Mouse (Mus musculus) CH12.LX (cell line): ENCODE measurements around the gene Ppan. TPM values are rescaled to one million over a fixed set of nuclear protein-coding genes. Genes with fewer than 3 reads are reported as not detected.

Source experiments
- DNase-seq: peaks from one replicate; pipeline ENCODE4 v3.0.0-alpha.2; 2013; ENCODE audit errors: extremely low read depth
- H3K27ac ChIP-seq: 2 replicates; pipeline ENCODE4 v1.5.1; 2012; ENCODE audit warnings: low read depth, mild to moderate bottlenecking, control low read depth, moderate library complexity; ENCODE audit not compliant: insufficient read depth
- H3K27me3 ChIP-seq: replicated peaks from 2 replicates; pipeline ENCODE3; 2012; ENCODE audit warnings: inconsistent platforms
- H3K36me3 ChIP-seq, 2 experiments: replicated peaks in 1 of 2; 2 replicates each; pipeline versions ENCODE3 to v1.6.1; 2012; ENCODE audit warnings: inconsistent platforms in 1 of 2, low read length in 1 of 2, mild to moderate bottlenecking in 1 of 2, mixed read lengths in 1 of 2, moderate library complexity in 1 of 2; ENCODE audit not compliant: control insufficient read depth in 1 of 2, insufficient read depth in 1 of 2
- H3K4me1 ChIP-seq, 2 experiments: 2 replicates each; pipeline ENCODE4 v1.6.1; 2012; ENCODE audit warnings: inconsistent platforms in 1 of 2, moderate library complexity in 1 of 2; ENCODE audit not compliant: insufficient read depth in 2 of 2, control insufficient read depth in 1 of 2
- H3K4me2 ChIP-seq: 2 replicates; pipeline ENCODE4 v1.6.1; 2012; ENCODE audit warnings: low read depth, mild to moderate bottlenecking, control low read depth; ENCODE audit not compliant: poor library complexity, insufficient read depth, severe bottlenecking
- H3K4me3 ChIP-seq, 3 experiments: fragments of 150-350 bp in 1 of 3; sonication (generic) in 1 of 3; replicated peaks in 1 of 3; 2 replicates each; pipeline versions ENCODE3 to v1.5.1; 2011 to 2012; ENCODE audit warnings: low read depth in 2 of 3, low read length in 2 of 3, mild to moderate bottlenecking in 2 of 3, moderate library complexity in 2 of 3, control low read depth in 1 of 3, improper control_type of control experiment in 1 of 3, inconsistent platforms in 1 of 3, mixed read lengths in 1 of 3; ENCODE audit not compliant: poor library complexity in 1 of 3
- H3K79me2 ChIP-seq: replicated peaks from 2 replicates; pipeline ENCODE4 v1.6.1; 2012; ENCODE audit warnings: mild to moderate bottlenecking, moderate library complexity; ENCODE audit not compliant: control insufficient read depth, poor library complexity, insufficient read depth, severe bottlenecking; ENCODE audit errors: extremely low read depth
- H3K9ac ChIP-seq: 2 replicates; pipeline ENCODE4 v1.6.1; 2012; ENCODE audit warnings: low read depth, mild to moderate bottlenecking, control low read depth, moderate library complexity; ENCODE audit not compliant: insufficient read depth
- H3K9me3 ChIP-seq: replicated peaks from 2 replicates; pipeline ENCODE3; 2012; ENCODE audit warnings: low read length, inconsistent platforms, mixed read lengths
- BHLHE40 ChIP-seq: IDR thresholded peaks from 2 replicates; pipeline ENCODE4 v1.6.1; 2011; ENCODE audit warnings: mild to moderate bottlenecking, low read depth, low read length, improper control_type of control experiment
- CHD1 ChIP-seq: IDR thresholded peaks from 2 replicates; pipeline ENCODE4 v1.6.1; 2012; ENCODE audit warnings: low read depth, low read length, improper control_type of control experiment, inconsistent platforms
- CHD2 ChIP-seq: IDR thresholded peaks from 2 replicates; pipeline ENCODE4 v1.6.1; 2011; ENCODE audit warnings: low read length, improper control_type of control experiment
- CTCF ChIP-seq, 2 experiments: IDR thresholded peaks in 1 of 2; conservative IDR thresholded peaks in 1 of 2; 2 replicates each; pipeline ENCODE4 v1.5.1; 2011 to 2012; ENCODE audit warnings: low read depth in 2 of 2, low read length in 2 of 2, improper control_type of control experiment in 1 of 2, inconsistent platforms in 1 of 2, mild to moderate bottlenecking in 1 of 2, moderate library complexity in 1 of 2
- E2F4 ChIP-seq: IDR thresholded peaks from 2 replicates; pipeline ENCODE4 v1.6.1; 2011; ENCODE audit warnings: low read depth, low read length, improper control_type of control experiment; ENCODE audit not compliant: insufficient replicate concordance
- ETS1 ChIP-seq: conservative IDR thresholded peaks from 2 replicates; pipeline ENCODE4 v1.6.1; 2012; ENCODE audit warnings: low read depth, mild to moderate bottlenecking, inconsistent platforms, low read length, improper control_type of control experiment, moderate library complexity
- HCFC1 ChIP-seq: IDR thresholded peaks from 2 replicates; pipeline ENCODE4 v1.6.1; 2012; ENCODE audit warnings: low read depth, mild to moderate bottlenecking, inconsistent platforms, low read length, improper control_type of control experiment
- JUND ChIP-seq: conservative IDR thresholded peaks from 2 replicates; pipeline ENCODE4 v1.6.1; 2011; ENCODE audit warnings: low read depth, low read length, improper control_type of control experiment
- MAX ChIP-seq: IDR thresholded peaks from 2 replicates; pipeline ENCODE4 v1.6.1; 2011; ENCODE audit warnings: low read length, improper control_type of control experiment
- MAZ ChIP-seq: IDR thresholded peaks from 2 replicates; pipeline ENCODE4 v1.6.1; 2012; ENCODE audit warnings: low read depth, mild to moderate bottlenecking, inconsistent platforms, low read length, improper control_type of control experiment, moderate library complexity
- MXI1 ChIP-seq: IDR thresholded peaks from 2 replicates; pipeline ENCODE4 v1.6.1; 2011; ENCODE audit warnings: mild to moderate bottlenecking, low read depth, low read length, improper control_type of control experiment
- MYC ChIP-seq: IDR thresholded peaks from 2 replicates; pipeline ENCODE4 v1.6.1; 2011; ENCODE audit warnings: low read depth, mild to moderate bottlenecking, improper control_type of control experiment, low read length
- NELFE ChIP-seq: IDR thresholded peaks from 2 replicates; pipeline ENCODE4 v1.6.1; 2011; ENCODE audit warnings: low read depth, low read length, improper control_type of control experiment
- POLR2A ChIP-seq: IDR thresholded peaks from 2 replicates; pipeline ENCODE4 v1.6.1; 2011; ENCODE audit warnings: low read depth, mild to moderate bottlenecking, improper control_type of control experiment, low read length
- POLR2AphosphoS2 ChIP-seq: IDR thresholded peaks from 2 replicates; pipeline ENCODE4 v1.6.1; 2011; ENCODE audit warnings: low read depth, low read length, improper control_type of control experiment
- RCOR1 ChIP-seq: conservative IDR thresholded peaks from 2 replicates; pipeline ENCODE4 v1.6.1; 2012; ENCODE audit warnings: low read depth, mild to moderate bottlenecking, inconsistent platforms, low read length, improper control_type of control experiment
- SIN3A ChIP-seq: IDR thresholded peaks from 2 replicates; pipeline ENCODE4 v1.6.1; 2012; ENCODE audit warnings: low read length, improper control_type of control experiment, inconsistent platforms
- SMC3 ChIP-seq: IDR thresholded peaks from 2 replicates; pipeline ENCODE4 v1.6.1; 2011; ENCODE audit warnings: low read depth, low read length, improper control_type of control experiment
- TBP ChIP-seq: conservative IDR thresholded peaks from 2 replicates; pipeline ENCODE4 v1.6.1; 2011; ENCODE audit warnings: low read depth, low read length, improper control_type of control experiment
- UBTF ChIP-seq: IDR thresholded peaks from 2 replicates; pipeline ENCODE4 v1.6.1; 2012; ENCODE audit warnings: low read depth, mild to moderate bottlenecking, inconsistent platforms, low read length, improper control_type of control experiment, moderate library complexity
- ZC3H11A ChIP-seq: IDR thresholded peaks from 2 replicates; pipeline ENCODE4 v1.6.1; 2012; ENCODE audit warnings: low read depth, mild to moderate bottlenecking, inconsistent platforms, low read length, improper control_type of control experiment
- ZKSCAN1 ChIP-seq: IDR thresholded peaks from 2 replicates; pipeline ENCODE4 v1.6.1; 2012; ENCODE audit warnings: low read depth, inconsistent platforms, low read length, improper control_type of control experiment, borderline replicate concordance
- ZMIZ1 ChIP-seq: IDR thresholded peaks from 2 replicates; pipeline ENCODE4 v1.6.1; 2012; ENCODE audit warnings: low read depth, mild to moderate bottlenecking, inconsistent platforms, low read length, improper control_type of control experiment
- dilution Hi-C: fragments of 300-500 bp; cut with MboI; formaldehyde crosslinking; loops from 2 replicates; pipeline ENCODE4 v1.14.3; 2020; ENCODE audit warnings: low sequenced_read_pairs; ENCODE audit not compliant: extremely low pct_unique_long_range_greater_than_20kb, extremely low pct_ligation_motif_present
- in situ Hi-C: fragments of 300-500 bp; cut with MboI; formaldehyde crosslinking; loops from 3 replicates; pipeline ENCODE4 v1.14.3; 2019; ENCODE audit warnings: low sequenced_read_pairs, low pct_ligation_motif_present, low pct_unique_long_range_greater_than_20kb, mixed read lengths
- polyA plus RNA-seq: library from polyadenylated mRNA; unstranded; fragments of >175 nt; gene quantifications from 2 replicates; pipeline ENCODE4 v1.2.1, GENCODE M21; 2012; ENCODE audit warnings: low read depth; ENCODE audit not compliant: insufficient read length
- total RNA-seq, 2 experiments: library from RNA; depleted of rRNA; stranded (reverse); fragments of 300-350 nt in 1 of 2; fragments of >200 nt in 1 of 2; gene quantifications; 2 replicates each; pipeline ENCODE4 v1.2.3; 2012 to 2014

Gene Ppan
- total and polyA plus RNA-seq, 3 experiments = 272 to 359 (median 346) TPM

- H3K4me3 ChIP-seq = no peak overlapping the region
- peaks cover 2 to 9% of the 10 kb centered on the region in 2 experiments; a peak in 2 of 4 replicates for H3K4me1 ChIP-seq
- H3K4me2 ChIP-seq = no peak overlapping the region
- no peak for DNase-seq
- peaks cover 41% of the 10 kb centered on the region for H3K27me3 ChIP-seq
- peaks cover 10% of the 10 kb centered on the region for H3K9me3 ChIP-seq
- no peak for TF ChIP-seq ZMIZ1
- TF ChIP-seq ZC3H11A = no peak
- no peak for TF ChIP-seq BHLHE40
- no peak for TF ChIP-seq SMC3
- no peak for TF ChIP-seq RCOR1
- no peak for TF ChIP-seq SIN3A
- no peak for TF ChIP-seq ZKSCAN1
- TF ChIP-seq TBP = no peak
- TF ChIP-seq MYC = no peak
- no peak for TF ChIP-seq E2F4
- dilution Hi-C loops = no loop called here
- no peaks in the 10 kb centered on the region for H3K36me3 ChIP-seq
- in situ Hi-C loops = no loop called here
- H3K9ac ChIP-seq = no peak overlapping the region
- no peak overlapping the region for H3K27ac ChIP-seq
- no peaks in the 10 kb centered on the region for H3K79me2 ChIP-seq
These were observed 49.0 kb upstream of the Ppan start for GRCm38 (mm10) chr9:20838931-20839330.

- TF ChIP-seq SMC3 (no peak), CHD2 (no peak), HCFC1 (no peak), MAZ (no peak), POLR2A (no peak), MXI1 (no peak), TBP (no peak), ZC3H11A (no peak), JUND (no peak), ETS1 (no peak), E2F4 (no peak), MAX (no peak), POLR2AphosphoS2 (no peak), CHD1 (no peak), SIN3A (no peak), NELFE (no peak), CTCF (conservative IDR thresholded peaks at IDR 0.05 in 1 of 2, IDR thresholded peaks at IDR 0.05 in 1 of 2; ENCODE audit: low read depth in 2 of 2, low read length in 2 of 2) (no peak), UBTF (no peak), BHLHE40 (no peak)
- TF ChIP-seq, all 38 proteins: peak for 0
- H3K79me2 ChIP-seq = no peaks in the 10 kb centered on the region
- no peak for DNase-seq
- no peak overlapping the region for H3K4me3 ChIP-seq
- H3K9me3 ChIP-seq = peaks cover 10% of the 10 kb centered on the region
- in situ Hi-C loops = no loop called here
- H3K9ac ChIP-seq = no peak overlapping the region
- H3K4me2 ChIP-seq = no peak overlapping the region
- H3K4me1 ChIP-seq = no peaks in the 10 kb centered on the region
- no peaks in the 10 kb centered on the region for H3K36me3 ChIP-seq
- H3K27me3 ChIP-seq = peaks cover 57% of the 10 kb centered on the region
- no peak overlapping the region for H3K27ac ChIP-seq
- dilution Hi-C loops = no loop called here
These were observed 45.8 kb upstream of the Ppan start for GRCm38 (mm10) chr9:20842211-20842610.
